Mouse (Mus musculus) liver, postnatal 0 days (tissue): ENCODE measurements around the gene Synj1. TPM values are rescaled to one million over a fixed set of nuclear protein-coding genes. Genes with fewer than 3 reads are reported as not detected.

ENCODE experiments used
- ATAC-seq: fragments of 200-750 bp; cut with Nextera tagmentation; 2 replicates; pipeline ENCODE4 v1.8.0; 2017; ENCODE audit warnings: mild to moderate bottlenecking, moderate library complexity
- DNase-seq: peaks from one replicate; pipeline ENCODE4 v3.0.0-alpha.2; 2016
- H3K27ac ChIP-seq: fragments of 300-500 bp; sonication (generic); 2 replicates; pipeline ENCODE4 v1.5.1; 2014; ENCODE audit warnings: antibody characterized with exemption, moderate library complexity, mild to moderate bottlenecking, low read depth
- H3K27me3 ChIP-seq: fragments of 300-500 bp; sonication (generic); 2 replicates; pipeline ENCODE4 v1.6.1; 2014; ENCODE audit warnings: low read length, control low read depth, mixed read lengths; ENCODE audit not compliant: insufficient read depth
- H3K36me3 ChIP-seq: fragments of 300-500 bp; sonication (generic); replicated peaks from 2 replicates; pipeline ENCODE4 v1.6.1; 2014; ENCODE audit warnings: mild to moderate bottlenecking, control low read depth, low read length, moderate library complexity, mixed read lengths; ENCODE audit not compliant: insufficient read depth
- H3K4me1 ChIP-seq: fragments of 300-500 bp; sonication (generic); 2 replicates; pipeline ENCODE4 v1.6.1; 2014; ENCODE audit warnings: antibody characterized with exemption, mild to moderate bottlenecking, control low read depth; ENCODE audit not compliant: insufficient read depth
- H3K4me2 ChIP-seq: fragments of 300-500 bp; sonication (generic); 2 replicates; pipeline ENCODE4 v1.6.1; 2014; ENCODE audit warnings: low read depth, mild to moderate bottlenecking, low read length, moderate library complexity, mixed read lengths
- H3K4me3 ChIP-seq: fragments of 300-500 bp; sonication (generic); 2 replicates; pipeline ENCODE4 v1.5.1; 2014; ENCODE audit warnings: low read depth, low read length
- H3K9ac ChIP-seq: fragments of 300-500 bp; sonication (generic); replicated peaks from 2 replicates; pipeline ENCODE4 v1.6.1; 2014; ENCODE audit warnings: mild to moderate bottlenecking, moderate library complexity
- H3K9me3 ChIP-seq: fragments of 300-500 bp; sonication (generic); 2 replicates; pipeline ENCODE4 v1.6.1; 2016; ENCODE audit warnings: mild to moderate bottlenecking, control low read depth, low read length, mixed read lengths
- CTCF ChIP-seq: sonication (generic); IDR thresholded peaks from 2 replicates; pipeline ENCODE4 v1.5.1; 2016; ENCODE audit warnings: antibody characterized with exemption, low read depth
- EP300 ChIP-seq: IDR thresholded peaks from 2 replicates; pipeline ENCODE4 v1.6.1; 2016; ENCODE audit warnings: antibody characterized with exemption, low read depth, mild to moderate bottlenecking
- WGBS: fragments of 180-500 bp; shearing (Covaris S2); extraction: QIAGEN DNeasy Blood & Tissue Kit; methylation state at CpG from one replicate; pipeline ENCODE4 v1.1.7; 2014; ENCODE audit not compliant: insufficient replicate concordance; 5-methylcytosine and 5-hydroxymethylcytosine counted together
- polyA plus RNA-seq: library from polyadenylated mRNA; unstranded; fragments of >200 nt; fragmentation: Nextera tagmentation; extraction: Ambion mirVana; gene quantifications from 2 replicates; pipeline ENCODE4 v1.2.1, GENCODE M21; 2015

The Synj1 gene
- polyA plus RNA-seq, 1 experiment from 2014 or later, result 8.6 TPM

- Histone ChIP-seq H3K4me1 (no peaks in the 10 kb centered on the region), H3K4me2 (no peak overlapping the region), H3K9ac (no peak overlapping the region), H3K27me3 (no peaks in the 10 kb centered on the region), H3K9me3 (no peaks in the 10 kb centered on the region), H3K36me3 (no peaks in the 10 kb centered on the region), H3K4me3 (no peak overlapping the region), H3K27ac (no peak overlapping the region)
- WGBS, result 65% methylated on average over 17 of the region's 17 CpGs
- no peak for TF ChIP-seq EP300
- no peak for TF ChIP-seq CTCF
- ATAC-seq, result no peak
- no peak for DNase-seq
Observed at GRCm38 (mm10) chr16:90910855-90911533, 100.1 kb downstream of the Synj1 start.

GRCm38 (mm10) chr16:90907250-90907649 lies 103.9 kb downstream of the Synj1 start:
- Histone ChIP-seq H3K27me3 (no peaks in the 10 kb centered on the region), H3K4me1 (no peaks in the 10 kb centered on the region), H3K36me3 (no peaks in the 10 kb centered on the region), H3K4me3 (no peak overlapping the region), H3K4me2 (no peak overlapping the region), H3K27ac (no peak overlapping the region), H3K9ac (no peak overlapping the region), H3K9me3 (no peaks in the 10 kb centered on the region)
- ATAC-seq (no peak), DNase-seq (no peak)
- TF ChIP-seq CTCF (no peak), EP300 (no peak)
- WGBS, result 45% methylated on average over 7 of the region's 7 CpGs

- WGBS, result 41% methylated on average over 5 of the region's 5 CpGs
- ATAC-seq (no peak), DNase-seq (no peak)
Observed at GRCm38 (mm10) chr16:90903300-90903699, 107.8 kb downstream of the Synj1 start.

DNA sequence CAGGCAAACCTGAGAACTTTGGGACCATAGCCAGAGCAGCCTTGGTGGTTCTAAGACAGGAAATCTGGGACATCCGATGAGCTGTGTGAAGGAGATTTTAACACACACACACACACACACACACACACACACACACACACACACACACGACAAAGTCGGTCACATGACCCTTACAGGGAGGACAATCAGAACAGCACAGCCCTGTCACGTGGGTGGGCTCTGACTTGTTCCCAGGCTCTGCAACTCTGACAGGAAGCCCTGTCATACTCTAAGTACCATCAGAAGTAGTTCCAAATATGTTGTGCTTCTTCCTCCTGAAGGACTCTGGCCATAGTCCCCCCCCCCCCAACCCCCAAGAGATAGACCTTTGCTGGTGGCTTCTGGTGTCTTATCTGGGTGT lies 109.7 kb downstream of the Synj1 start:
- ATAC-seq, result peak; percentile 40

More at GRCm38 (mm10) chr16:90903300-90903699, 107.8 kb downstream of the Synj1 start:
- H3K4me3 ChIP-seq, result no peak overlapping the region
- H3K27me3 ChIP-seq, result no peaks in the 10 kb centered on the region
- no peaks in the 10 kb centered on the region for H3K9me3 ChIP-seq
- TF ChIP-seq CTCF, result no peak
- no peak for TF ChIP-seq EP300
- no peaks in the 10 kb centered on the region for H3K4me1 ChIP-seq
- H3K4me2 ChIP-seq, result no peak overlapping the region
- no peak overlapping the region for H3K9ac ChIP-seq
- H3K27ac ChIP-seq, result no peak overlapping the region
- no peaks in the 10 kb centered on the region for H3K36me3 ChIP-seq

GRCm38 (mm10) chr16:90899498-90899897 lies 111.6 kb downstream of the Synj1 start:
- no peaks in the 10 kb centered on the region for H3K9me3 ChIP-seq
- no peak overlapping the region for H3K27ac ChIP-seq
- no peaks in the 10 kb centered on the region for H3K4me1 ChIP-seq
- H3K4me2 ChIP-seq, result no peak overlapping the region
- ATAC-seq, result no peak
- H3K9ac ChIP-seq, result no peak overlapping the region
- TF ChIP-seq CTCF, result no peak
- no peak for TF ChIP-seq EP300
- H3K4me3 ChIP-seq, result no peak overlapping the region
- WGBS, result 52% methylated on average over 12 of the region's 12 CpGs
- no peaks in the 10 kb centered on the region for H3K36me3 ChIP-seq
- DNase-seq, result peak; percentile 42
- no peaks in the 10 kb centered on the region for H3K27me3 ChIP-seq

More for the DNA sequence above, 109.7 kb downstream of the Synj1 start:
- no peak overlapping the region for H3K4me2 ChIP-seq
- no peaks in the 10 kb centered on the region for H3K4me1 ChIP-seq
- H3K27ac ChIP-seq, result no peak overlapping the region
- TF ChIP-seq EP300 (no peak), CTCF (no peak)
- no peaks in the 10 kb centered on the region for H3K27me3 ChIP-seq
- 51% methylated on average over 3 of the region's 4 CpGs for WGBS
- H3K36me3 ChIP-seq, result no peaks in the 10 kb centered on the region
- H3K9me3 ChIP-seq, result no peaks in the 10 kb centered on the region
- H3K9ac ChIP-seq, result no peak overlapping the region
- no peak overlapping the region for H3K4me3 ChIP-seq
- DNase-seq, result no peak

GRCm38 (mm10) chr16:90897651-90898050 lies 113.5 kb downstream of the Synj1 start:
- WGBS, result 75% methylated on average over 3 of the region's 3 CpGs
- ATAC-seq, result no peak
- Histone ChIP-seq H3K4me3 (no peak overlapping the region), H3K9ac (no peak overlapping the region), H3K27me3 (no peaks in the 10 kb centered on the region), H3K4me1 (no peaks in the 10 kb centered on the region), H3K9me3 (no peaks in the 10 kb centered on the region), H3K4me2 (no peak overlapping the region), H3K27ac (no peak overlapping the region), H3K36me3 (no peaks in the 10 kb centered on the region)
- no peak for DNase-seq
- TF ChIP-seq CTCF, result no peak
